Mouse (Mus musculus) CH12.LX (cell line): ENCODE data around the gene Lsm10. TPM values are rescaled to one million over a fixed set of nuclear protein-coding genes. Genes with fewer than 3 reads are reported as not detected.

ENCODE experiments used
- DNase-seq: peaks from one replicate; pipeline ENCODE4 v3.0.0-alpha.2; 2013; ENCODE audit errors: extremely low read depth
- H3K27ac ChIP-seq: 2 replicates; pipeline ENCODE4 v1.5.1; 2012; ENCODE audit warnings: low read depth, mild to moderate bottlenecking, control low read depth, moderate library complexity; ENCODE audit not compliant: insufficient read depth
- H3K27me3 ChIP-seq: replicated peaks from 2 replicates; pipeline ENCODE3; 2012; ENCODE audit warnings: inconsistent platforms
- H3K36me3 ChIP-seq, 2 experiments: replicated peaks in 1 of 2; 2 replicates each; pipeline versions ENCODE3 to v1.6.1; 2012; ENCODE audit warnings: inconsistent platforms in 1 of 2, low read length in 1 of 2, mild to moderate bottlenecking in 1 of 2, mixed read lengths in 1 of 2, moderate library complexity in 1 of 2; ENCODE audit not compliant: control insufficient read depth in 1 of 2, insufficient read depth in 1 of 2
- H3K4me1 ChIP-seq, 2 experiments: 2 replicates each; pipeline ENCODE4 v1.6.1; 2012; ENCODE audit warnings: inconsistent platforms in 1 of 2, moderate library complexity in 1 of 2; ENCODE audit not compliant: insufficient read depth in 2 of 2, control insufficient read depth in 1 of 2
- H3K4me2 ChIP-seq: 2 replicates; pipeline ENCODE4 v1.6.1; 2012; ENCODE audit warnings: low read depth, mild to moderate bottlenecking, control low read depth; ENCODE audit not compliant: poor library complexity, insufficient read depth, severe bottlenecking
- H3K4me3 ChIP-seq, 3 experiments: fragments of 150-350 bp in 1 of 3; sonication (generic) in 1 of 3; replicated peaks in 1 of 3; 2 replicates each; pipeline versions ENCODE3 to v1.5.1; 2011 to 2012; ENCODE audit warnings: low read depth in 2 of 3, low read length in 2 of 3, mild to moderate bottlenecking in 2 of 3, moderate library complexity in 2 of 3, control low read depth in 1 of 3, improper control_type of control experiment in 1 of 3, inconsistent platforms in 1 of 3, mixed read lengths in 1 of 3; ENCODE audit not compliant: poor library complexity in 1 of 3
- H3K79me2 ChIP-seq: replicated peaks from 2 replicates; pipeline ENCODE4 v1.6.1; 2012; ENCODE audit warnings: mild to moderate bottlenecking, moderate library complexity; ENCODE audit not compliant: control insufficient read depth, poor library complexity, insufficient read depth, severe bottlenecking; ENCODE audit errors: extremely low read depth
- H3K9ac ChIP-seq: 2 replicates; pipeline ENCODE4 v1.6.1; 2012; ENCODE audit warnings: low read depth, mild to moderate bottlenecking, control low read depth, moderate library complexity; ENCODE audit not compliant: insufficient read depth
- H3K9me3 ChIP-seq: replicated peaks from 2 replicates; pipeline ENCODE3; 2012; ENCODE audit warnings: low read length, inconsistent platforms, mixed read lengths
- CHD2 ChIP-seq: IDR thresholded peaks from 2 replicates; pipeline ENCODE4 v1.6.1; 2011; ENCODE audit warnings: low read length, improper control_type of control experiment
- ELF1 ChIP-seq: IDR thresholded peaks from 2 replicates; pipeline ENCODE4 v1.6.1; 2014; ENCODE audit warnings: low read depth, mild to moderate bottlenecking, inconsistent platforms, low read length, improper control_type of control experiment
- EP300 ChIP-seq: IDR thresholded peaks from 2 replicates; pipeline ENCODE4 v1.6.1; 2011; ENCODE audit warnings: low read length, improper control_type of control experiment
- ETS1 ChIP-seq: conservative IDR thresholded peaks from 2 replicates; pipeline ENCODE4 v1.6.1; 2012; ENCODE audit warnings: low read depth, mild to moderate bottlenecking, inconsistent platforms, low read length, improper control_type of control experiment, moderate library complexity
- GABPA ChIP-seq: IDR thresholded peaks from 2 replicates; pipeline ENCODE4 v1.6.1; 2012; ENCODE audit warnings: low read depth, low read length, improper control_type of control experiment, inconsistent platforms; ENCODE audit not compliant: insufficient replicate concordance
- HCFC1 ChIP-seq: IDR thresholded peaks from 2 replicates; pipeline ENCODE4 v1.6.1; 2012; ENCODE audit warnings: low read depth, mild to moderate bottlenecking, inconsistent platforms, low read length, improper control_type of control experiment
- IRF4 ChIP-seq: IDR thresholded peaks from 2 replicates; pipeline ENCODE4 v1.6.1; 2014; ENCODE audit warnings: low read depth, mild to moderate bottlenecking, inconsistent platforms, low read length, improper control_type of control experiment
- JUN ChIP-seq: IDR thresholded peaks from 2 replicates; pipeline ENCODE4 v1.6.1; 2011; ENCODE audit warnings: low read depth, mild to moderate bottlenecking, low read length, improper control_type of control experiment, moderate library complexity; ENCODE audit not compliant: insufficient read depth
- JUND ChIP-seq: conservative IDR thresholded peaks from 2 replicates; pipeline ENCODE4 v1.6.1; 2011; ENCODE audit warnings: low read depth, low read length, improper control_type of control experiment
- MAZ ChIP-seq: IDR thresholded peaks from 2 replicates; pipeline ENCODE4 v1.6.1; 2012; ENCODE audit warnings: low read depth, mild to moderate bottlenecking, inconsistent platforms, low read length, improper control_type of control experiment, moderate library complexity
- MEF2A ChIP-seq: IDR thresholded peaks from 2 replicates; pipeline ENCODE4 v1.6.1; 2014; ENCODE audit warnings: low read depth, mild to moderate bottlenecking, inconsistent platforms, low read length, improper control_type of control experiment, borderline replicate concordance
- MXI1 ChIP-seq: IDR thresholded peaks from 2 replicates; pipeline ENCODE4 v1.6.1; 2011; ENCODE audit warnings: mild to moderate bottlenecking, low read depth, low read length, improper control_type of control experiment
- NRF1 ChIP-seq: IDR thresholded peaks from 2 replicates; pipeline ENCODE4 v1.6.1; 2014; ENCODE audit warnings: low read depth, mild to moderate bottlenecking, inconsistent platforms, low read length, improper control_type of control experiment, moderate library complexity
- POLR2A ChIP-seq: IDR thresholded peaks from 2 replicates; pipeline ENCODE4 v1.6.1; 2011; ENCODE audit warnings: low read depth, mild to moderate bottlenecking, improper control_type of control experiment, low read length
- RAD21 ChIP-seq: IDR thresholded peaks from 2 replicates; pipeline ENCODE4 v1.6.1; 2011; ENCODE audit warnings: low read depth, mild to moderate bottlenecking, low read length, improper control_type of control experiment, moderate library complexity
- RCOR1 ChIP-seq: conservative IDR thresholded peaks from 2 replicates; pipeline ENCODE4 v1.6.1; 2012; ENCODE audit warnings: low read depth, mild to moderate bottlenecking, inconsistent platforms, low read length, improper control_type of control experiment
- SIN3A ChIP-seq: IDR thresholded peaks from 2 replicates; pipeline ENCODE4 v1.6.1; 2012; ENCODE audit warnings: low read length, improper control_type of control experiment, inconsistent platforms
- TBP ChIP-seq: conservative IDR thresholded peaks from 2 replicates; pipeline ENCODE4 v1.6.1; 2011; ENCODE audit warnings: low read depth, low read length, improper control_type of control experiment
- TCF12 ChIP-seq: IDR thresholded peaks from 2 replicates; pipeline ENCODE4 v1.6.1; 2014; ENCODE audit warnings: low read depth, mild to moderate bottlenecking, inconsistent platforms, low read length, improper control_type of control experiment
- ZC3H11A ChIP-seq: IDR thresholded peaks from 2 replicates; pipeline ENCODE4 v1.6.1; 2012; ENCODE audit warnings: low read depth, mild to moderate bottlenecking, inconsistent platforms, low read length, improper control_type of control experiment
- ZNF384 ChIP-seq: IDR thresholded peaks from 2 replicates; pipeline ENCODE4 v1.6.1; 2012; ENCODE audit warnings: low read depth, low read length, improper control_type of control experiment, inconsistent platforms
- dilution Hi-C: fragments of 300-500 bp; cut with MboI; formaldehyde crosslinking; loops from 2 replicates; pipeline ENCODE4 v1.14.3; 2020; ENCODE audit warnings: low sequenced_read_pairs; ENCODE audit not compliant: extremely low pct_unique_long_range_greater_than_20kb, extremely low pct_ligation_motif_present
- in situ Hi-C: fragments of 300-500 bp; cut with MboI; formaldehyde crosslinking; loops from 3 replicates; pipeline ENCODE4 v1.14.3; 2019; ENCODE audit warnings: low sequenced_read_pairs, low pct_ligation_motif_present, low pct_unique_long_range_greater_than_20kb, mixed read lengths
- polyA plus RNA-seq: library from polyadenylated mRNA; unstranded; fragments of >175 nt; gene quantifications from 2 replicates; pipeline ENCODE4 v1.2.1, GENCODE M21; 2012; ENCODE audit warnings: low read depth; ENCODE audit not compliant: insufficient read length
- total RNA-seq, 2 experiments: library from RNA; depleted of rRNA; stranded (reverse); fragments of 300-350 nt in 1 of 2; fragments of >200 nt in 1 of 2; gene quantifications; 2 replicates each; pipeline ENCODE4 v1.2.3; 2012 to 2014

Gene Lsm10
- total and polyA plus RNA-seq, 3 experiments = 49.2 to 63.9 (median 52.1) TPM

DNA sequence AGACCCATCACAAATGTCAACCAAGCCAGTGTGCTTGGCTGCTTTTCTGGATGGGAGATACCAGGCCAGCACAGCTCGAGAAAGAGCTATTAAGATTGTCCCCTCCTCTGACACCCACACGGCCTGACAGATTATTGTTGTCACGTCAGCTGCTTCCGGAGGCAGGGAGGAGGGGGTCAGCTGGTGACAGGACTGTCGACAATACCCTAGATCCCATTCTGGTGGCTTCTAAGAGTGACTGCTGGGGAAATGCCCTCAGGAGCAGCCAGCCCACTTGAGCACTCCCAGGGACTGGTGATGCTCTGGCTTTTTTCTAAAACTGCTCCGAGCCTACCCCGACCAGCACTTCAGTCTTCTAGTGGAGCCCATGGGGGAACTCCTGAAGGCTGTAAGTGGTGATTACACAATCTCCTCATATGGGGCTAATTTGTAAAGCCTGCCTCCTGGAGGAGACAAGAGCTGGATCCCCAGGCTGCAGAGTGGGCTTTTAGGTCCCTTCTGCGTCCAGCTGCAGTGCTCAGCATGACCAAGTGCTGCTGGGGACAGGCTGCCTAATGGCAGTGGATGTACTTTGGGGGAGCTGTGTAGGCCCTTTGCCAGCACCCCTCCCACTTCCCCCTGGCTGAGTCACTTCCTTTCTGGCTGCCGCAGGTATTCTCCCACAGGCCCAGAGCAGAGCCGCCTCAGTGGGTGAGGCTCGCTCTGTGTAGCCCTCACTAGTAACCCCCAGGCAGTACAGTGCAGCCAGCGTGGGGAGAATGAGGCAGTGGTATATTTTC is 14.1 kb downstream of the Lsm10 start:
- H3K4me2 ChIP-seq = peak overlapping the region; percentile 85
- peaks cover 54% of the 10 kb centered on the region for H3K79me2 ChIP-seq
- peaks cover 13 to 51% of the 10 kb centered on the region in 2 experiments for H3K36me3 ChIP-seq
- H3K4me1 ChIP-seq = peaks cover 27 to 82% of the 10 kb centered on the region in 2 experiments
- TF ChIP-seq JUND (no peak; the same call in 1 of the 2 replicates), ZNF384 (peak; percentile 64), GABPA (no peak), TBP (peak; percentile 67), ETS1 (peak; percentile 75), ELF1 (peak; percentile 63; the same call in 1 of the 2 replicates), TCF12 (peak; percentile 69), CHD2 (no peak), MXI1 (peak; percentile 14; the same call in 1 of the 2 replicates), RAD21 (no peak), EP300 (peak; percentile 75), ZC3H11A (no peak), JUN (peak; percentile 31; the same call in 1 of the 2 replicates), MEF2A (0 out of 2 replicates have a peak, but pooled peaks have one; percentile 39), SIN3A (peak; percentile 5), IRF4 (peak; percentile 77), POLR2A (peak; percentile 62), MAZ (no peak), HCFC1 (peak; percentile 55; the same call in 1 of the 2 replicates)
- in situ Hi-C loops (loop anchor here (5.0 kb wide), 1 partner anchor 33 kb away; no protein-coding TSS in a partner anchor), dilution Hi-C loops (no loop called here)
- peak overlapping the region; percentile 34 for H3K9ac ChIP-seq
- H3K27me3 ChIP-seq = no peaks in the 10 kb centered on the region
- peak overlapping the region; percentile 10 to 30 (median 13) for H3K4me3 ChIP-seq
- H3K27ac ChIP-seq = peak overlapping the region; percentile 81
- H3K9me3 ChIP-seq = no peaks in the 10 kb centered on the region
- peak; percentile 78 for DNase-seq

DNA sequence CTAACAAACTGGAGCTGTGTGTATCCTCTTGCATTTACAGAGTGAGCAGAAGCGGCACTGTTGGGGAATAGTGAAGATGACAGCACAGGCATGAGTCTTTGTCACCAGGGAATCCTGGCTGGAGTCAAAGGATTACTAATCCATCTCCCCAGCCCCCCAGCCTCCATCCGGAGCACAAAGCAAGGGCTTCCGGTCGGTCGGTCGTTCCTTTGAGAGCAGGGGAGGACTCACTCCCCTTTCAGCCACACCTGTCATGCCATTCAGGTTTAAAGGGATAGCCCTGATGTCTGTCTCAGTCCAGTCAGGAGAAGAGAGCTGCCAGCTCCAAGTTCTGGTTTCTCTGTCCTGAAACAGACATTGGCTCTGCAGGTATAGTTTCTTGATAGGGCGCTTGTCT is 14.7 kb downstream of the Lsm10 start:
- Histone ChIP-seq H3K27ac (peak overlapping the region; percentile 81), H3K27me3 (no peaks in the 10 kb centered on the region), H3K9ac (peak overlapping the region; percentile 34; the same call in 1 of the 2 replicates), H3K79me2 (peaks cover 49% of the 10 kb centered on the region), H3K36me3 (peaks cover 18 to 57% of the 10 kb centered on the region in 2 experiments), H3K9me3 (no peaks in the 10 kb centered on the region), H3K4me1 (peaks cover 27 to 80% of the 10 kb centered on the region in 2 experiments), H3K4me2 (peak overlapping the region; percentile 85), H3K4me3 (peak overlapping the region; percentile 10 to 18 (median 13))
- no peak for DNase-seq
- in situ Hi-C loops = loop anchor here (5.0 kb wide), 1 partner anchor 34 kb away; no protein-coding TSS in a partner anchor
- TF ChIP-seq JUN (no peak), RCOR1 (no peak), MXI1 (no peak), NRF1 (no peak), MAZ (no peak), ZNF384 (no peak)
- dilution Hi-C loops = no loop called here
